Mouse (Mus musculus) heart, adult 2 months (tissue): ENCODE data around the gene Olfr91. TPM values are rescaled to one million over a fixed set of nuclear protein-coding genes. Genes with fewer than 3 reads are reported as not detected.

Source experiments
- DNase-seq, 2 experiments: peaks; one replicate each; pipeline ENCODE4 v3.0.0; 2021
- H3K27ac ChIP-seq: fragments of 200-600 bp; 2 replicates; pipeline ENCODE4 v1.8.1; 2022
- H3K27me3 ChIP-seq: fragments of 200-500 bp; 2 replicates; pipeline ENCODE4 v1.6.1; 2012; ENCODE audit warnings: mild to moderate bottlenecking, low read length, inconsistent platforms, mixed read lengths; ENCODE audit not compliant: control insufficient read depth, insufficient read depth
- H3K36me3 ChIP-seq: fragments of 200-500 bp; 2 replicates; pipeline ENCODE4 v1.6.1; 2012; ENCODE audit warnings: low read length, inconsistent platforms; ENCODE audit not compliant: control insufficient read depth, insufficient read depth
- H3K4me1 ChIP-seq: fragments of 200-500 bp; 2 replicates; pipeline ENCODE4 v1.6.1; 2011; ENCODE audit warnings: low read length; ENCODE audit not compliant: control insufficient read depth, insufficient read depth
- H3K4me3 ChIP-seq: fragments of 200-600 bp; 2 replicates; pipeline ENCODE4 v1.8.1; 2022
- H3K79me2 ChIP-seq: fragments of 200-500 bp; replicated peaks from 2 replicates; pipeline ENCODE4 v1.6.1; 2012; ENCODE audit warnings: mild to moderate bottlenecking, inconsistent platforms, low read length, moderate library complexity, mixed read lengths; ENCODE audit not compliant: control insufficient read depth, insufficient read depth
- H3K9ac ChIP-seq: fragments of 200-500 bp; 2 replicates; pipeline ENCODE4 v1.6.1; 2012; ENCODE audit warnings: low read depth, mild to moderate bottlenecking, control low read depth, inconsistent platforms, low read length, mixed read lengths
- CTCF ChIP-seq: fragments of 200-600 bp; IDR thresholded peaks from 2 replicates; pipeline ENCODE4 v1.8.1; 2022; ENCODE audit warnings: antibody characterized with exemption, mild to moderate bottlenecking, moderate library complexity
- EP300 ChIP-seq: fragments of 200-500 bp; IDR thresholded peaks from 2 replicates; pipeline ENCODE4 v1.6.1; 2011; ENCODE audit warnings: low read depth, low read length, control low read depth; ENCODE audit not compliant: insufficient read depth
- POLR2A ChIP-seq: fragments of 200-500 bp; IDR thresholded peaks from 2 replicates; pipeline ENCODE4 v1.6.1; 2011; ENCODE audit warnings: mild to moderate bottlenecking, low read depth, low read length, control low read depth; ENCODE audit not compliant: insufficient read depth
- WGBS: fragments of 180-500 bp; shearing (Covaris S2); methylation state at CpG from one replicate; pipeline ENCODE4 v1.1.7; 2018; 5-methylcytosine and 5-hydroxymethylcytosine counted together
- intact Hi-C: fragments of 180-260 bp; cut with DNase I; formaldehyde crosslinking; loops from one replicate; pipeline ENCODE4 v1.15.1; 2025
- polyA plus RNA-seq: library from polyadenylated mRNA; depleted of rRNA; stranded (reverse); fragments of >200 nt; gene quantifications from 2 replicates; pipeline ENCODE4 v1.2.3, GENCODE M21; 2012; rRNA removed
- total RNA-seq, 2 experiments: library from RNA; stranded (reverse); gene quantifications; 2 replicates each; pipeline ENCODE4 v1.2.3; 2021

The Olfr91 gene
- total and polyA plus RNA-seq, 3 experiments = not detected

DNA sequence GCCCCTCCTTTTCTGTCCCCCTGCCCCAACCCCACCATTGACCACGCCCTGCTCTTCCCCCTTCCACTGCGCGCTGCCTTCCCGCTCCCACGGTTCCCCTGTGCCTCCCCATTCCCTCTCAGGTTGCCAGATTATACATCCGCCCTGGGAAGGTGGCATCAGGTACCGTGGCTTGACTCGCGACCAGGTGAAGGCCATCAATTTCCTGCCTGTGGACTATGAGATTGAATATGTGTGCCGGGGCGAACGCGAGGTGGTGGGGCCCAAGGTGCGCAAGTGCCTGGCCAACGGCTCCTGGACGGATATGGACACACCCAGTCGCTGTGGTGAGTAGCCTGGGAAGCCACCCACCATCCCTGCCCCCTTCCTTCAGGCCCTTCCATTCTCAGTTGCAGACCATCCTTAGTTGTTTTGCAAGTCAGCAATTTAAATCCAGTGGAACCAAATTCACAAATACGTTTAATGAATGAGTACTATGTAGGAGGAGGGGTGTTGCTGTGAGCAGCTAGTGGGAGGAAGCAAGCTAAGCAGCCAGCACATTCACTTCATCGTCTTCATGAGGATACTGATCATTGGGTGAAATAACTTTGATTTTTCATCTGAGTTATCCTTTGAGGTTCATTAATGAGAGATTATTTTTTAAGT is 50.6 kb downstream of the Olfr91 start:
- Histone ChIP-seq H3K36me3 (no peaks in the 10 kb centered on the region), H3K4me1 (0 out of 2 replicates have a peak, but pooled peaks cover 2% of the 10 kb centered on the region), H3K27ac (no peak overlapping the region), H3K9ac (no peak overlapping the region), H3K79me2 (no peaks in the 10 kb centered on the region), H3K27me3 (0 out of 2 replicates have a peak, but pooled peaks cover 2% of the 10 kb centered on the region), H3K4me3 (no peak overlapping the region)
- DNase-seq = no peak
- 69% methylated on average over 19 of the region's 19 CpGs for WGBS
- TF ChIP-seq EP300 (no peak), CTCF (no peak), POLR2A (no peak)
- intact Hi-C loops = loop anchor here (2.0 to 5.0 kb wide), 4 partner anchors 51 to 210 kb away; partner anchors contain the start of genes Trim26, Trim40, Znrd1 and Znrd1as

DNA sequence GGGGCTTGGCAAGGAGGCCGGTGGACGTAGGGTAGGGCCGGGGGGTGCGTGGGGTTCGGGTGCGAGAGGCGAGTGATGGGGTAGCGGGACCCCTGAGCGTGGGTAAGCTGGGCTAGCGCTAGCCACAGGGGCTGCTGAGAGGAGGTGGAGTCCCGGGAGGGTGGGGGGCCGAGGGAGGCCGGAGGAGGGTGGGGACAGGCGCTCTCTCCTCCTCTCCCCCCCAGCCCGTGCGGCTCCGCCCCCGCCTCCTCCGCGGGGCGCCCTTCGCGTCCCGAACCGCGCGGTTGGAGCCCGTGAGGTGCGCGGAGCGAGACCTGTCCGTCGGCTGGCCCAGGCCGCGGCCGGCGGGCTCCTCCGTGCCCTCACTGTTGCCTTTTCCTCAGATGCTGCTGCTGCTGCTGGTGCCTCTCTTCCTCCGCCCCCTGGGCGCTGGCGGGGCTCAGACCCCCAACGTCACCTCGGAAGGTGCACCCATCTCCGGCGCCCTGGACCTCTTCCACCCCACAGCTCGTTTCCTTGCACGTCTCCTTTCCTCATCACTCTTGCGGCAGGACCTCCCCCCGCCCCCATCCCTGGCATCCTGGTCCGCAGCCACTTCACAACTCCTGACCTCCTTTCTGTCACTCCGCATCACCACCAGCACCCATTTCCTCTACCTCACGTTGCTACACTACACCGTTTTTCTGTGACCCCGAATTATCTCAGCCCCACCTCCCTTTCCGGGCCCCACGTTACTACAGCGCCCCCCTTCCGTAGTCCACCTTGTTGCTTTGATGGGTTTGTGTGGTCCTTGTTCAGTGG is 51.6 kb downstream of the Olfr91 start:
- no peak for TF ChIP-seq CTCF
- TF ChIP-seq EP300 = no peak
- peak; percentile 75 to 76 for DNase-seq
- H3K27ac ChIP-seq = peak overlapping the region; percentile 44
- H3K79me2 ChIP-seq = no peaks in the 10 kb centered on the region
- H3K27me3 ChIP-seq = 0 out of 2 replicates have a peak, but pooled peaks cover 2% of the 10 kb centered on the region
- peak overlapping the region; percentile 89 for H3K9ac ChIP-seq
- H3K36me3 ChIP-seq = no peaks in the 10 kb centered on the region
- H3K4me3 ChIP-seq = peak overlapping the region; percentile 70
- H3K4me1 ChIP-seq = 0 out of 2 replicates have a peak, but pooled peaks cover 2% of the 10 kb centered on the region
- 1% methylated on average over 46 of the region's 58 CpGs for WGBS
- intact Hi-C loops = loop anchor here (2.0 to 5.0 kb wide), 4 partner anchors 50 to 209 kb away; partner anchors contain the start of genes Trim26, Trim40, Znrd1 and Znrd1as

DNA sequence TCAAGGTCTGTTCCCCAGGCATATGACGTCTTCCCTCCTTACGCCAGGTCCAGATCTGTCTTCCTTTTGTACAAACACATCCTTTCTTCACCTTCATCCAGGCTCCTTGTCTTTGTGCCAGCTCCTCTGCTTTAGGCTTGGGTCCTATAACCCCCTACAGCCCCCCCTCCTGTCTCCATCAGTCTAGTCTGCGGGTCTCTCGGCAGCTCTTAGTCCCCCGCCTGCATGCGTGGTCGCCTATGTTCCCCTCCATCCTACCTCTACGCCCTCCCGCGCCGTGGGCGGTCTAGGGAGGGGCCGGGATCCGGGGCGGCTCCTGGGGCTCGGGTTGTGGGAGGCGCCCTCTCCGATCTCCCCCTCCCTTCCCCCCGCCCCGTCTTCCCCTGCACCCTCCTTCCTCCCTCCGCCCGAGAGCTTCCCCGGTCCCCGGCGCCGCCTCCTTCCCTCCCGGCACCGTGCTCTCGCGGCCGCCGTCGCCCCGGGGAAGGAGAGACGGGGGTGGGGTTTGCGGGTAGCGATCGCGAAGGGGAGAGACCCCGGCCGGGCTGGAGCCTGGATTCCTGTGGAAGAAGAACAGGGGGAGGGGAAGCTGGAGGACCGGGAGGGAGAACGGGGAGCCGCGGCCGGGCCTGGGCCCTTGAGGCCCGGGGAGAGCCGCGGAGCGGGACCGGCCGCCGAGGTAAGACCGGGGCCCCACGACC is 52.3 kb downstream of the Olfr91 start, which contains the start of gene Gabbr1:
Gene Gabbr1, plus strand, starts transcription at position 356 of the 701 bp plus-strand sequence.
- intact Hi-C loops = loop anchor here (2.0 to 5.0 kb wide), 4 partner anchors 49 to 208 kb away; partner anchors contain the start of genes Trim26, Trim40, Znrd1 and Znrd1as
- H3K4me3 ChIP-seq = peak within 1 kb of the TSS; percentile 70
- 0 out of 2 replicates have a peak, but pooled peaks cover 2% of the 10 kb centered on the region for H3K27me3 ChIP-seq
- H3K27ac ChIP-seq = peak within 1 kb of the TSS; percentile 44
- no peaks in the 10 kb centered on the region for H3K79me2 ChIP-seq
- DNase-seq = peak; percentile 88 to 89
- TF ChIP-seq POLR2A (peak; percentile 42; the same call in 1 of the 2 replicates), CTCF (no peak)
- H3K36me3 ChIP-seq = no peaks in the 10 kb centered on the region
- H3K4me1 ChIP-seq = 0 out of 2 replicates have a peak, but pooled peaks cover 2% of the 10 kb centered on the region
- peak within 1 kb of the TSS; percentile 89 for H3K9ac ChIP-seq
- under 1% methylated on average over 53 of the region's 55 CpGs for whole genome bisulfite sequencing

DNA sequence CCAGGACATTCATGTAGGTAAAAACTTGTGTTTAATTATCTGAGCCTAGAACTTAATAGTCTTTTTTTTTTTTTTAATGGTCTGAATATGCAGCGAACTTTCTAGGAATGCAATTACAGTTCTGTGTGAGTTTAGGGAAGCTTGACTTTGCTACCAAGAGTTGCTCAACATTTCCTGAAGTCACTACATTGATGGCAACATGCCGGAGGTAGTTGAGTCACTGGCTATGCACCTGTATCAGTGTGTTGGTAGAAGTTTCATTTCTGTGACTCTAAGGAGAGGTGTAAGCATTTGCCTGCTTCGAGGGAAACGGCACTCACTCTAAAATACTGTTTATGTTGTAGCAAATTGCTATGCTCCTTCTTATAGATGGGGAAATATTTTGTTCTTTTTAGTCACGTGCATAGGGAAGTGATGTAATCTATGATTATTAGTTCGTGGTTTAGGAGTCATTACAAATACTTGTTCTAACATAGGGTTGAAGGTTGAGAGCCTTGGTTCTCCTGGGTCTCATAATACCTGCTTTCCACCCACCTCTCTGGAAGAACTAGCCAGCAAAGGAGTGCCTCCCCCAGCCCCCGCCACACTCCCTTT is 53.3 kb downstream of the Olfr91 start:
- Histone ChIP-seq H3K27me3 (0 out of 2 replicates have a peak, but pooled peaks cover 2% of the 10 kb centered on the region), H3K79me2 (no peaks in the 10 kb centered on the region), H3K4me1 (no peaks in the 10 kb centered on the region), H3K4me3 (no peak overlapping the region), H3K9ac (no peak overlapping the region), H3K36me3 (no peaks in the 10 kb centered on the region), H3K27ac (no peak overlapping the region; the same call in 1 of the 2 replicates)
- DNase-seq = no peak
- intact Hi-C loops = loop anchor here (5.0 kb wide), 2 partner anchors 152 to 207 kb away; partner anchors contain the start of genes Trim26 and Trim40
- 67% methylated on average over 7 of the region's 7 CpGs for WGBS
- TF ChIP-seq POLR2A (no peak), CTCF (no peak), EP300 (no peak)

Other genes starting within 250 kb of the Olfr91 start
- not detected for gene Trim15, start 231.1 kb downstream of the Olfr91 start, total RNA-seq
- 0.10 TPM in 1 of 2 replicates, not detected in the other for gene Trim15, start 231.1 kb downstream of the Olfr91 start, polyA plus RNA-seq
- gene Trim10, start 228.7 kb downstream of the Olfr91 start, total RNA-seq = 1 to 10 TPM in 1 of 2 experiments, under 1 TPM in 1; 0.13 to 2.1 TPM
- 0.92 TPM in 1 of 2 replicates, not detected in the other for gene Trim10, start 228.7 kb downstream of the Olfr91 start, polyA plus RNA-seq
- gene Trim40, start 208.2 kb downstream of the Olfr91 start, total RNA-seq = not detected
- not detected in 2 replicates for gene Trim40, start 208.2 kb downstream of the Olfr91 start, polyA plus RNA-seq
- not detected for gene Trim31, start 200.2 kb downstream of the Olfr91 start, total RNA-seq
- gene Trim31, start 200.2 kb downstream of the Olfr91 start, polyA plus RNA-seq = not detected in 2 replicates
- under 1 TPM; 0.77 to 0.81 TPM for gene Rnf39, start 155.4 kb downstream of the Olfr91 start, total RNA-seq
- gene Rnf39, start 155.4 kb downstream of the Olfr91 start, polyA plus RNA-seq = 0.64 and 1.00 TPM in 2 replicates
- gene Ppp1r11, start 146.5 kb downstream of the Olfr91 start, total RNA-seq = 100 to 1,000 TPM in 1 of 2 experiments, 10 to 100 TPM in 1; 92.4 to 108 TPM
- 56.8 and 70.8 TPM in 2 replicates for gene Ppp1r11, start 146.5 kb downstream of the Olfr91 start, polyA plus RNA-seq
- 10 to 100 TPM; 25.9 to 29.0 TPM for gene Znrd1, start 139.7 kb downstream of the Olfr91 start, total RNA-seq
- 19.8 and 26.2 TPM in 2 replicates for gene Znrd1, start 139.7 kb downstream of the Olfr91 start, polyA plus RNA-seq
- gene Znrd1as, start 139.7 kb downstream of the Olfr91 start, total RNA-seq = 10 to 100 TPM; 14.1 to 18.2 TPM
- gene Znrd1as, start 139.7 kb downstream of the Olfr91 start, polyA plus RNA-seq = 4.0 and 8.8 TPM in 2 replicates
- under 1 TPM; 0.27 to 0.63 TPM for gene 2410137M14Rik, start 117.0 kb downstream of the Olfr91 start, total RNA-seq
- 0.41 and 0.61 TPM in 2 replicates for gene 2410137M14Rik, start 117.0 kb downstream of the Olfr91 start, polyA plus RNA-seq
- under 1 TPM; 0.41 to 0.63 TPM for gene H2-M5, start 108.7 kb downstream of the Olfr91 start, total RNA-seq
- 0.14 and 0.35 TPM in 2 replicates for gene H2-M5, start 108.7 kb downstream of the Olfr91 start, polyA plus RNA-seq
- gene Zfp57, start 97.1 kb downstream of the Olfr91 start, total RNA-seq = 1 to 10 TPM in 1 of 2 experiments, under 1 TPM in 1; 0.94 to 1.4 TPM
- 2.3 and 4.3 TPM in 2 replicates for gene Zfp57, start 97.1 kb downstream of the Olfr91 start, polyA plus RNA-seq
- not detected for gene Mog, start 74.9 kb downstream of the Olfr91 start, total RNA-seq
- gene Mog, start 74.9 kb downstream of the Olfr91 start, polyA plus RNA-seq = 0.09 TPM in 1 of 2 replicates, not detected in the other
- 1 to 10 TPM; 6.5 to 6.7 TPM for gene Gabbr1, start 52.3 kb downstream of the Olfr91 start, total RNA-seq
- 15.5 and 17.4 TPM in 2 replicates for gene Gabbr1, start 52.3 kb downstream of the Olfr91 start, polyA plus RNA-seq
- not detected for gene Olfr90, start 9.8 kb downstream of the Olfr91 start, total RNA-seq
- gene Olfr90, start 9.8 kb downstream of the Olfr91 start, polyA plus RNA-seq = not detected in 2 replicates
- not detected for gene Olfr92, start 21.8 kb upstream of the Olfr91 start, total RNA-seq
- not detected in 2 replicates for gene Olfr92, start 21.8 kb upstream of the Olfr91 start, polyA plus RNA-seq
- not detected for gene Olfr93, start 63.2 kb upstream of the Olfr91 start, total RNA-seq
- gene Olfr93, start 63.2 kb upstream of the Olfr91 start, polyA plus RNA-seq = not detected in 2 replicates
- not detected for gene Ubd, start 95.6 kb upstream of the Olfr91 start, total RNA-seq
- gene Ubd, start 95.6 kb upstream of the Olfr91 start, polyA plus RNA-seq = 0.12 TPM in 1 of 2 replicates, not detected in the other
- not detected for gene Olfr94, start 102.7 kb upstream of the Olfr91 start, total RNA-seq
- not detected in 2 replicates for gene Olfr94, start 102.7 kb upstream of the Olfr91 start, polyA plus RNA-seq
- gene Olfr95, start 114.8 kb upstream of the Olfr91 start, total RNA-seq = not detected
- gene Olfr95, start 114.8 kb upstream of the Olfr91 start, polyA plus RNA-seq = not detected in 2 replicates
- not detected for gene Olfr96, start 121.9 kb upstream of the Olfr91 start, total RNA-seq
- not detected in 2 replicates for gene Olfr96, start 121.9 kb upstream of the Olfr91 start, polyA plus RNA-seq
- gene Olfr97, start 139.1 kb upstream of the Olfr91 start, total RNA-seq = not detected
- not detected in 2 replicates for gene Olfr97, start 139.1 kb upstream of the Olfr91 start, polyA plus RNA-seq
- gene Olfr98, start 165.5 kb upstream of the Olfr91 start, total RNA-seq = not detected
- not detected in 2 replicates for gene Olfr98, start 165.5 kb upstream of the Olfr91 start, polyA plus RNA-seq
- 1 to 10 TPM; 3.2 to 3.3 TPM for gene H2-M3, start 171.9 kb upstream of the Olfr91 start, total RNA-seq
- 4.9 and 5.0 TPM in 2 replicates for gene H2-M3, start 171.9 kb upstream of the Olfr91 start, polyA plus RNA-seq
- not detected for gene Olfr99, start 185.2 kb upstream of the Olfr91 start, total RNA-seq
- gene Olfr99, start 185.2 kb upstream of the Olfr91 start, polyA plus RNA-seq = not detected in 2 replicates
- gene Olfr101, start 206.0 kb upstream of the Olfr91 start, total RNA-seq = not detected
- gene Olfr101, start 206.0 kb upstream of the Olfr91 start, polyA plus RNA-seq = not detected in 2 replicates
- gene Olfr102, start 218.8 kb upstream of the Olfr91 start, total RNA-seq = not detected
- gene Olfr102, start 218.8 kb upstream of the Olfr91 start, polyA plus RNA-seq = not detected in 2 replicates
- gene Olfr103, start 241.4 kb upstream of the Olfr91 start, total RNA-seq = not detected
- not detected in 2 replicates for gene Olfr103, start 241.4 kb upstream of the Olfr91 start, polyA plus RNA-seq